In the genomic region with DNA sequence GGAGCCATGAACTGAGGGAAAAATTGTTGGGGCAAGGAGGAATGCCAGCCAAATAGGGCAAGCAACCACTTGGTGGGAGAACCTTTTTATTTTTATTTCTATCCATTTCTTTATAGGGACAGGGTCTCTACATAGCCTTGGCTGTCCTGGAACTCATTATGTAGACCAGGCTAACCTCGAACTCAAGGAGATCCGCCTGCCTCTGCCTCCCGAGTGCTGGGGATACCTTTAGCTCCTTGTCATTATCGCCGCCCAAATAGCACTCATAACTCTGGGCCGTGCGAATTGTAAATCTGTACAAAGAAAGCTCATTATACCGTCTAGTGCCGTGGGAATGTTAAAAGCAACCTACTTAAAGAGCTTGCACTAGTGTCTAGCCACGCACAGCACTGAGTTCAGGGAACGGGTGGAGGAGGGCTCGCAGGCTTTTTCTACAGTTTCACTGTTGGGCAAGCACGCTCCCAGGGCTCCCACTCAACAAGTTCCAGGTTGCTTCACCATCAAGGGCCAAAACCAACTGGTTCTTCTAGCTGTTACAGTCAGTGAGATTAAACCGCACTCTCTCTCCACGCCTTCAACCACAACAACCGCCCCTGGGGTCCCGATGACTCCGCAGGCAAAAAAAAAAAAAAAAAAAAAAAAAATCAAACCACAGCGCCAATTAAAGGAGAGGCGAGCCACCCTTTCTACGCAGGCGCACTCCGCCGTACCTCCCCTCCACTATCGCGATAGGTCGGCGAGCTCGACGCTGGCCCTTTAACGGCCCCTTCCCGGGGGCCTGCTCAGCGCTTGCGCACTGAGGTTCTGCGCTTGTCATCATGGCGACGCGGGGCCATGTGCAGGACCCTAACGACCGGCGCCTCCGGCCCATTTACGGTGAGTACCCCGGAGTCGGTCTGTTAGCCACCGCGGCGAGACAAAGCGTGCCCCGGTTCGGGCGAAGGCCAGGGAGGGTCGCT, we compare ENCODE assay signal across 7 mouse cellular contexts. TPM values are rescaled to one million over a fixed set of nuclear protein-coding genes. Genes with fewer than 3 reads are reported as not detected.
DNase-seq lines count a peak whose midpoint lies in the region; ATAC-seq and TF ChIP-seq lines count a peak whose summit lies in the region.

A gene (plus strand): TSS at position 750 of the 959 bp plus-strand sequence.

- TF ChIP-seq POLR2A in small intestine, adult 2 months (IDR thresholded peaks at IDR 0.05; ENCODE audit: low read depth, low read length): peak; percentile 68; the same call in 1 of the 2 replicates

- H3K27ac ChIP-seq in embryonic facial prominence, embryonic 10.5 days (replicated peaks): peak within 1 kb of the TSS; percentile 90
- peak within 1 kb of the TSS; percentile 70 for H3K27ac ChIP-seq in intestine, postnatal 0 days (ENCODE audit: low read depth, low read length)
- peak within 1 kb of the TSS; percentile 78 for H3K27ac ChIP-seq in midbrain, embryonic 12.5 days (replicated peaks)
- peak within 1 kb of the TSS; percentile 69 for H3K27ac ChIP-seq in small intestine, adult 2 months (ENCODE audit: insufficient read depth, low read depth, low read length)

- no peaks in the 10 kb centered on the region for H3K27me3 ChIP-seq in embryonic facial prominence, embryonic 10.5 days (replicated peaks; ENCODE audit: low read depth, poor library complexity, severe bottlenecking)
- no peaks in the 10 kb centered on the region for H3K27me3 ChIP-seq in intestine, postnatal 0 days (replicated peaks; ENCODE audit: control insufficient read depth, insufficient read depth, low read length)
- H3K27me3 ChIP-seq in midbrain, embryonic 12.5 days: no peaks in the 10 kb centered on the region
- no peaks in the 10 kb centered on the region for H3K27me3 ChIP-seq in small intestine, adult 2 months (ENCODE audit: control insufficient read depth, insufficient read depth, low read length)

- ATAC-seq in intestine, postnatal 0 days: peak; percentile 94
- peak; percentile 95 for ATAC-seq in midbrain, embryonic 12.5 days (ENCODE audit: low FRiP score, low read depth)

- no peaks in the 10 kb centered on the region for H3K9me3 ChIP-seq in embryonic facial prominence, embryonic 10.5 days
- H3K9me3 ChIP-seq in intestine, postnatal 0 days (ENCODE audit: control insufficient read depth): no peaks in the 10 kb centered on the region
- no peaks in the 10 kb centered on the region for H3K9me3 ChIP-seq in midbrain, embryonic 12.5 days

- H3K9ac ChIP-seq in intestine, postnatal 0 days (ENCODE audit: low read depth, low read length): peak within 1 kb of the TSS; percentile 81
- H3K9ac ChIP-seq in midbrain, embryonic 12.5 days (replicated peaks): peak within 1 kb of the TSS; percentile 79

- H3K4me2 ChIP-seq in intestine, postnatal 0 days (replicated peaks; ENCODE audit: low read depth): peak within 1 kb of the TSS; percentile 93
- peak within 1 kb of the TSS; percentile 95 for H3K4me2 ChIP-seq in midbrain, embryonic 12.5 days (replicated peaks)

- 11% methylated on average over 53 of the region's 53 CpGs for WGBS in embryonic facial prominence, embryonic 10.5 days
- 9% methylated on average over 52 of the region's 53 CpGs for WGBS in intestine, postnatal 0 days
- WGBS in midbrain, embryonic 12.5 days: 11% methylated on average over 53 of the region's 53 CpGs
- 5% methylated on average over 53 of the region's 53 CpGs for WGBS in small intestine, adult 2 months

- H3K36me3 ChIP-seq in embryonic facial prominence, embryonic 10.5 days (replicated peaks): peaks cover 31% of the 10 kb centered on the region
- peaks cover 6% of the 10 kb centered on the region; the same call in 1 of the 2 replicates for H3K36me3 ChIP-seq in intestine, postnatal 0 days (ENCODE audit: control insufficient read depth, insufficient read depth)
- H3K36me3 ChIP-seq in midbrain, embryonic 12.5 days: peaks cover 4% of the 10 kb centered on the region; the same call in 1 of the 2 replicates
- H3K36me3 ChIP-seq in small intestine, adult 2 months (ENCODE audit: control insufficient read depth, insufficient read depth, low read length): no peaks in the 10 kb centered on the region

- no peak for TF ChIP-seq CTCF in intestine, postnatal 0 days (IDR thresholded peaks at IDR 0.05; ENCODE audit: low read depth)
- peak; percentile 3; the same call in 1 of the 2 replicates for TF ChIP-seq CTCF in small intestine, adult 2 months (IDR thresholded peaks at IDR 0.05; ENCODE audit: extremely low read depth, insufficient read length, insufficient replicate concordance, low read depth, low read length)

- intact Hi-C loops in left cerebral cortex, postnatal 4 days (cut with DNase I): no loop called here

- H3K4me3 ChIP-seq in embryonic facial prominence, embryonic 10.5 days: peak within 1 kb of the TSS; percentile 79
- H3K4me3 ChIP-seq in intestine, postnatal 0 days (ENCODE audit: low read depth, low read length): peak within 1 kb of the TSS; percentile 88
- H3K4me3 ChIP-seq in midbrain, embryonic 12.5 days: peak within 1 kb of the TSS; percentile 95
- peak within 1 kb of the TSS; percentile 92 for H3K4me3 ChIP-seq in small intestine, adult 2 months (ENCODE audit: low read depth, low read length)

- peak; percentile 97 for DNase-seq in adrenal gland, postnatal 10 days
- peak; percentile 97 for DNase-seq in embryonic facial prominence, embryonic 10.5 days (ENCODE audit: low spot score)
- peak; percentile 98 for DNase-seq in gonadal fat pad, adult 2 months (ENCODE audit: low read depth)
- peak; percentile 98 for DNase-seq in left cerebral cortex, postnatal 4 days

- peaks cover 24% of the 10 kb centered on the region for H3K4me1 ChIP-seq in embryonic facial prominence, embryonic 10.5 days
- peaks cover 3% of the 10 kb centered on the region; the same call in 1 of the 2 replicates for H3K4me1 ChIP-seq in intestine, postnatal 0 days (replicated peaks; ENCODE audit: control insufficient read depth, insufficient read depth, low read length)
- peaks cover 25% of the 10 kb centered on the region for H3K4me1 ChIP-seq in midbrain, embryonic 12.5 days
- H3K4me1 ChIP-seq in small intestine, adult 2 months (ENCODE audit: control insufficient read depth, insufficient read depth, insufficient read length, low read length): peaks cover 16% of the 10 kb centered on the region; the same call in 1 of the 2 replicates

RNA-seq across cellular contexts. Expression of the gene that starts here (rescaled TPM):
- total RNA-seq in adrenal gland, postnatal 10 days (2021): 10 to 100 TPM; 31.0 to 32.1 TPM
- polyA plus RNA-seq in embryonic facial prominence, embryonic 10.5 days (2016; fragmentation: Nextera tagmentation; extraction: Ambion mirVana): 49.4 and 53.7 TPM in 2 replicates
- polyA plus RNA-seq in gonadal fat pad, adult 2 months (2012; rRNA removed): 7.9 and 8.0 TPM in 2 replicates
- polyA plus RNA-seq in intestine, postnatal 0 days (2015; fragmentation: Nextera tagmentation; extraction: Ambion mirVana): 14.2 and 15.0 TPM in 2 replicates
- 10 to 100 TPM; 49.3 to 51.0 TPM for total RNA-seq in left cerebral cortex, postnatal 4 days (2021)
- 46.0 and 48.3 TPM in 2 replicates for polyA plus RNA-seq in midbrain, embryonic 12.5 days (2016; fragmentation: Nextera tagmentation; extraction: Ambion mirVana)
- 1.7 and 3.2 TPM in 2 replicates for polyA plus RNA-seq in small intestine, adult 2 months (2012; rRNA removed)

Comparison
In these comparisons a context has a peak if more than half of its experiments do, and no peak if none do; other contexts are left out.
1. Peak in every context shown above with its lines: DNase-seq, ATAC-seq, H3K4me3 ChIP-seq and H3K27ac ChIP-seq.